Mouse (Mus musculus) hindbrain, embryonic 13.5 days (tissue): Measurements from ENCODE around the gene Vsig2. TPM values are rescaled to one million over a fixed set of nuclear protein-coding genes. Genes with fewer than 3 reads are reported as not detected.
A peak's percentile ranks its signal among the peaks of the same experiment; 100 is the strongest.

Experiments
- ATAC-seq: fragments of 200-750 bp; cut with Nextera tagmentation; 2 replicates; pipeline ENCODE4 v1.8.0; 2017; ENCODE audit warnings: moderate TSS enrichment; ENCODE audit not compliant: low FRiP score
- H3K27ac ChIP-seq: fragments of 300-500 bp; sonication (generic); 2 replicates; pipeline ENCODE4 v1.5.1; 2015; ENCODE audit warnings: inconsistent platforms, mild to moderate bottlenecking, moderate library complexity
- H3K27me3 ChIP-seq: fragments of 300-500 bp; sonication (generic); 2 replicates; pipeline ENCODE4 v1.6.1; 2015; ENCODE audit warnings: mild to moderate bottlenecking, inconsistent platforms
- H3K36me3 ChIP-seq: fragments of 300-500 bp; sonication (generic); 2 replicates; pipeline ENCODE4 v1.6.1; 2015; ENCODE audit warnings: mild to moderate bottlenecking, inconsistent platforms
- H3K4me1 ChIP-seq: fragments of 300-500 bp; sonication (generic); replicated peaks from 2 replicates; pipeline ENCODE4 v1.6.1; 2015; ENCODE audit warnings: inconsistent platforms
- H3K4me2 ChIP-seq: fragments of 300-500 bp; sonication (generic); 2 replicates; pipeline ENCODE4 v1.6.1; 2015; ENCODE audit warnings: inconsistent platforms, mild to moderate bottlenecking, moderate library complexity
- H3K4me3 ChIP-seq: fragments of 300-500 bp; sonication (generic); 2 replicates; pipeline ENCODE4 v1.5.1; 2015; ENCODE audit warnings: mild to moderate bottlenecking, inconsistent platforms
- H3K9ac ChIP-seq: fragments of 300-500 bp; sonication (generic); 2 replicates; pipeline ENCODE4 v1.6.1; 2015; ENCODE audit warnings: mild to moderate bottlenecking, inconsistent platforms
- H3K9me3 ChIP-seq: fragments of 300-500 bp; sonication (generic); 2 replicates; pipeline ENCODE4 v1.6.1; 2016; ENCODE audit warnings: inconsistent platforms
- WGBS: fragments of 180-500 bp; shearing (Covaris S2); methylation state at CpG from one replicate; pipeline ENCODE4 v1.1.7; 2015; 5-methylcytosine and 5-hydroxymethylcytosine counted together
- polyA plus RNA-seq: library from polyadenylated mRNA; unstranded; fragments of >200 nt; fragmentation: Nextera tagmentation; extraction: Ambion mirVana; gene quantifications from 2 replicates; pipeline ENCODE4 v1.2.1, GENCODE M21; 2015

Gene Vsig2
- polyA plus RNA-seq, 1 experiment from 2014 or later: 1.6 TPM

GRCm38 (mm10) chr9:37576436-37576930, 37.4 kb downstream of the Vsig2 start:
- H3K9ac ChIP-seq: peak overlapping the region; percentile 60
- H3K4me1 ChIP-seq: peaks cover 15% of the 10 kb centered on the region
- no peaks in the 10 kb centered on the region for H3K36me3 ChIP-seq
- no peaks in the 10 kb centered on the region for H3K27me3 ChIP-seq
- H3K27ac ChIP-seq: peak overlapping the region; percentile 81
- H3K4me3 ChIP-seq: peak overlapping the region; percentile 23
- WGBS: 19% methylated on average over 14 of the region's 14 CpGs
- no peaks in the 10 kb centered on the region for H3K9me3 ChIP-seq
- peak; percentile 82 for ATAC-seq
- H3K4me2 ChIP-seq: peak overlapping the region; percentile 46

GRCm38 (mm10) chr9:37583594-37583993, 44.5 kb downstream of the Vsig2 start:
- WGBS: 86% methylated on average over 5 of the region's 5 CpGs
- no peak for ATAC-seq
- Histone ChIP-seq H3K4me1 (no peaks in the 10 kb centered on the region), H3K9me3 (0 out of 2 replicates have a peak, but pooled peaks cover 5% of the 10 kb centered on the region), H3K27me3 (no peaks in the 10 kb centered on the region), H3K4me2 (no peak overlapping the region), H3K36me3 (no peaks in the 10 kb centered on the region), H3K27ac (no peak overlapping the region), H3K4me3 (no peak overlapping the region), H3K9ac (no peak overlapping the region)

GRCm38 (mm10) chr9:37586718-37587117, 47.7 kb downstream of the Vsig2 start:
- H3K4me2 ChIP-seq: no peak overlapping the region
- ATAC-seq: no peak

GRCm38 (mm10) chr9:37590381-37590780, 51.3 kb downstream of the Vsig2 start:
- no peak overlapping the region for H3K27ac ChIP-seq
- H3K4me3 ChIP-seq: no peak overlapping the region
- 85% methylated on average over 4 of the region's 4 CpGs for WGBS
- H3K4me1 ChIP-seq: no peaks in the 10 kb centered on the region
- H3K9ac ChIP-seq: no peak overlapping the region
- H3K4me2 ChIP-seq: no peak overlapping the region
- no peak for ATAC-seq
- H3K36me3 ChIP-seq: no peaks in the 10 kb centered on the region
- no peaks in the 10 kb centered on the region for H3K27me3 ChIP-seq
- H3K9me3 ChIP-seq: no peaks in the 10 kb centered on the region

More at GRCm38 (mm10) chr9:37586718-37587117, 47.7 kb downstream of the Vsig2 start:
- Histone ChIP-seq H3K27me3 (no peaks in the 10 kb centered on the region), H3K4me1 (no peaks in the 10 kb centered on the region), H3K9me3 (0 out of 2 replicates have a peak, but pooled peaks cover 5% of the 10 kb centered on the region), H3K27ac (no peak overlapping the region), H3K9ac (no peak overlapping the region), H3K4me3 (no peak overlapping the region), H3K36me3 (no peaks in the 10 kb centered on the region)
- 71% methylated on average over 4 of the region's 4 CpGs for WGBS

- H3K27me3 ChIP-seq: no peaks in the 10 kb centered on the region
- 79% methylated on average over 2 of the region's 2 CpGs for WGBS
Measured at GRCm38 (mm10) chr9:37592025-37592424, 53.0 kb downstream of the Vsig2 start.

GRCm38 (mm10) chr9:37592633-37593032, 53.6 kb downstream of the Vsig2 start:
- WGBS: 59% methylated on average over 6 of the region's 6 CpGs

More at GRCm38 (mm10) chr9:37592025-37592424, 53.0 kb downstream of the Vsig2 start:
- Histone ChIP-seq H3K4me1 (no peaks in the 10 kb centered on the region), H3K9ac (no peak overlapping the region), H3K4me2 (no peak overlapping the region), H3K36me3 (no peaks in the 10 kb centered on the region), H3K27ac (no peak overlapping the region), H3K4me3 (no peak overlapping the region), H3K9me3 (no peaks in the 10 kb centered on the region)
- ATAC-seq: no peak

GRCm38 (mm10) chr9:37593690-37594089, 54.6 kb downstream of the Vsig2 start:
- Histone ChIP-seq H3K4me2 (no peak overlapping the region), H3K4me3 (no peak overlapping the region), H3K9ac (no peak overlapping the region), H3K4me1 (no peaks in the 10 kb centered on the region), H3K27me3 (no peaks in the 10 kb centered on the region), H3K27ac (no peak overlapping the region), H3K9me3 (no peaks in the 10 kb centered on the region), H3K36me3 (no peaks in the 10 kb centered on the region)
- WGBS: 89% methylated on average over 3 of the region's 3 CpGs
- no peak for ATAC-seq

More at GRCm38 (mm10) chr9:37592633-37593032, 53.6 kb downstream of the Vsig2 start:
- ATAC-seq: no peak
- Histone ChIP-seq H3K4me2 (no peak overlapping the region), H3K9ac (no peak overlapping the region), H3K36me3 (no peaks in the 10 kb centered on the region), H3K27ac (no peak overlapping the region), H3K27me3 (no peaks in the 10 kb centered on the region), H3K9me3 (no peaks in the 10 kb centered on the region), H3K4me1 (no peaks in the 10 kb centered on the region), H3K4me3 (no peak overlapping the region)

Other genes starting within 250 kb of the Vsig2 start
- gene Ccdc15, start 190.8 kb upstream of the Vsig2 start, polyA plus RNA-seq: 8.0 TPM in 2 replicates
- gene Hepacam, start 171.9 kb upstream of the Vsig2 start, polyA plus RNA-seq: 5.4 and 7.4 TPM in 2 replicates
- gene Robo4, start 137.4 kb upstream of the Vsig2 start, polyA plus RNA-seq: 5.7 and 6.5 TPM in 2 replicates
- gene Robo3, start 106.0 kb upstream of the Vsig2 start, polyA plus RNA-seq: 64.6 and 91.3 TPM in 2 replicates
- gene Msantd2, start 49.9 kb upstream of the Vsig2 start, polyA plus RNA-seq: 35.4 and 39.2 TPM in 2 replicates
- 41.1 and 43.4 TPM in 2 replicates for gene Esam, start 11.2 kb upstream of the Vsig2 start, polyA plus RNA-seq
- gene Nrgn, start 13.6 kb downstream of the Vsig2 start, polyA plus RNA-seq: 9.2 and 14.9 TPM in 2 replicates
- 10.9 and 11.6 TPM in 2 replicates for gene Siae, start 16.4 kb downstream of the Vsig2 start, polyA plus RNA-seq
- 16.1 and 17.1 TPM in 2 replicates for gene Spa17, start 74.5 kb downstream of the Vsig2 start, polyA plus RNA-seq
- gene Tbrg1, start 118.1 kb downstream of the Vsig2 start, polyA plus RNA-seq: 89.2 and 95.8 TPM in 2 replicates
- gene Panx3, start 130.0 kb downstream of the Vsig2 start, polyA plus RNA-seq: 0.08 and 0.47 TPM in 2 replicates
- not detected in 2 replicates for gene Olfr160, start 177.0 kb downstream of the Vsig2 start, polyA plus RNA-seq
- gene Olfr874, start 205.9 kb downstream of the Vsig2 start, polyA plus RNA-seq: not detected in 2 replicates
- gene Olfr875, start 232.6 kb downstream of the Vsig2 start, polyA plus RNA-seq: not detected in 2 replicates